Mouse (Mus musculus) heart, embryonic 15.5 days (tissue): ENCODE measurements around the gene Fam122a. TPM values are rescaled to one million over a fixed set of nuclear protein-coding genes. Genes with fewer than 3 reads are reported as not detected.

Source experiments
- ATAC-seq: fragments of 200-750 bp; cut with Nextera tagmentation; replicated peaks from 2 replicates; pipeline ENCODE4 v1.8.0; 2017; ENCODE audit warnings: low read depth, moderate TSS enrichment; ENCODE audit not compliant: insufficient number of reproducible peaks, insufficient read depth, low FRiP score
- H3K27ac ChIP-seq: fragments of 300-500 bp; sonication (generic); 2 replicates; pipeline ENCODE4 v1.5.1; 2015; ENCODE audit warnings: mild to moderate bottlenecking, inconsistent platforms
- H3K27me3 ChIP-seq: fragments of 300-500 bp; sonication (generic); 2 replicates; pipeline ENCODE4 v1.6.1; 2015; ENCODE audit warnings: inconsistent platforms
- H3K36me3 ChIP-seq: fragments of 300-500 bp; sonication (generic); 2 replicates; pipeline ENCODE4 v1.6.1; 2015; ENCODE audit warnings: mild to moderate bottlenecking, inconsistent platforms
- H3K4me1 ChIP-seq: fragments of 300-500 bp; sonication (generic); replicated peaks from 2 replicates; pipeline ENCODE4 v1.6.1; 2015; ENCODE audit warnings: inconsistent platforms
- H3K4me2 ChIP-seq: fragments of 300-500 bp; sonication (generic); 2 replicates; pipeline ENCODE4 v1.6.1; 2015; ENCODE audit warnings: inconsistent platforms, mild to moderate bottlenecking, moderate library complexity
- H3K4me3 ChIP-seq: fragments of 300-500 bp; sonication (generic); 2 replicates; pipeline ENCODE4 v1.5.1; 2015; ENCODE audit warnings: mild to moderate bottlenecking, inconsistent platforms
- H3K9ac ChIP-seq: fragments of 300-500 bp; sonication (generic); 2 replicates; pipeline ENCODE4 v1.6.1; 2015; ENCODE audit warnings: mild to moderate bottlenecking, inconsistent platforms
- H3K9me3 ChIP-seq: fragments of 300-500 bp; sonication (generic); replicated peaks from 2 replicates; pipeline ENCODE4 v1.6.1; 2016; ENCODE audit warnings: inconsistent platforms
- WGBS: fragments of 180-500 bp; shearing (Covaris S2); methylation state at CpG from one replicate; pipeline ENCODE4 v1.1.7; 2015; ENCODE audit warnings: mixed read lengths; 5-methylcytosine and 5-hydroxymethylcytosine counted together
- polyA plus RNA-seq: library from polyadenylated mRNA; unstranded; fragments of >200 nt; fragmentation: Nextera tagmentation; extraction: Ambion mirVana; gene quantifications from 2 replicates; pipeline ENCODE4 v1.2.1, GENCODE M21; 2015

Gene Fam122a
- polyA plus RNA-seq, 1 experiment from 2014 or later = 43.2 TPM

DNA sequence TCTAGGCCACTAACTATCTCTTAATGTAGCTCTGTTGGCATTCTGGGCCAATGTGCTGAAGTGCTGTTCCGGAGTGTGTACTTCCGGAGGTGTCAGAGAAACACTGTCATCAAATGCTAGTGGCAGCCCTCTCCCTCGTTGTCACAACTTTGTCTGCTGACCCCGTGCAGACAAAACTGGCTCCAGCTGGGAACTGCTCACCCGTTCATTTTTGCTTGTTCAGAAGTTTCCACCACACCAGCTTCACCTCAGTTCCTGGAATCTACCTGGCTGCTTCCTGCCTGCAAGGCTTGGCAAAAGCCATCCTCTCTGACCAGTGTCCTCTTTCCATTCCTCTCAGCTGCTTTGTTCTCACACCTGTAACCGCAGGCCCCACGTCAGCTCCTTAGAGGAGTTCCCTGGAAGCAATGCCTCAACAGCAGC, 50.4 kb downstream of the Fam122a start:
- H3K4me2 ChIP-seq = 0 out of 2 replicates have a peak overlapping the region, but pooled peaks have one; percentile 5
- no peak overlapping the region for H3K4me3 ChIP-seq
- ATAC-seq = peak; percentile 84; the same call in 1 of the 2 replicates
- peaks cover 11% of the 10 kb centered on the region for H3K4me1 ChIP-seq
- H3K9me3 ChIP-seq = no peaks in the 10 kb centered on the region
- H3K27me3 ChIP-seq = no peaks in the 10 kb centered on the region
- no peak overlapping the region for H3K9ac ChIP-seq
- 47% methylated on average over 7 of the region's 7 CpGs for WGBS
- H3K36me3 ChIP-seq = no peaks in the 10 kb centered on the region
- peak overlapping the region; percentile 81 for H3K27ac ChIP-seq

Other genes starting within 250 kb of the Fam122a start
- 60.4 and 64.6 TPM in 2 replicates for gene Fxn, start 196.8 kb downstream of the Fam122a start, polyA plus RNA-seq
- 7.5 and 9.3 TPM in 2 replicates for gene Pip5k1b, start 78.5 kb upstream of the Fam122a start, polyA plus RNA-seq
- 3.9 and 4.0 TPM in 2 replicates for gene Tmem252, start 196.7 kb upstream of the Fam122a start, polyA plus RNA-seq